Mouse (Mus musculus) forebrain, embryonic 12.5 days (tissue): ENCODE measurements around the gene 4933400A11Rik. TPM values are rescaled to one million over a fixed set of nuclear protein-coding genes. Genes with fewer than 3 reads are reported as not detected.

Experiments used
- ATAC-seq: fragments of 200-750 bp; cut with Nextera tagmentation; 2 replicates; pipeline ENCODE4 v1.8.0; 2017; ENCODE audit warnings: moderate TSS enrichment; ENCODE audit not compliant: low FRiP score
- H3K27ac ChIP-seq: fragments of 300-500 bp; sonication (generic); 2 replicates; pipeline ENCODE4 v1.5.1; 2016; ENCODE audit warnings: mild to moderate bottlenecking
- H3K27me3 ChIP-seq: fragments of 300-500 bp; sonication (generic); 2 replicates; pipeline ENCODE4 v1.6.1; 2016; ENCODE audit warnings: mild to moderate bottlenecking
- H3K36me3 ChIP-seq: fragments of 300-500 bp; sonication (generic); replicated peaks from 2 replicates; pipeline ENCODE4 v1.6.1; 2016; ENCODE audit warnings: mild to moderate bottlenecking
- H3K4me1 ChIP-seq: fragments of 300-500 bp; sonication (generic); 2 replicates; pipeline ENCODE4 v1.6.1; 2016
- H3K4me2 ChIP-seq: fragments of 300-500 bp; sonication (generic); 2 replicates; pipeline ENCODE4 v1.6.1; 2016; ENCODE audit warnings: mild to moderate bottlenecking, moderate library complexity
- H3K4me3 ChIP-seq: fragments of 300-500 bp; sonication (generic); replicated peaks from 2 replicates; pipeline ENCODE4 v1.5.1; 2016; ENCODE audit warnings: mild to moderate bottlenecking
- H3K9ac ChIP-seq: fragments of 300-500 bp; sonication (generic); 2 replicates; pipeline ENCODE4 v1.6.1; 2016; ENCODE audit warnings: mild to moderate bottlenecking
- H3K9me3 ChIP-seq: fragments of 300-500 bp; sonication (generic); 2 replicates; pipeline ENCODE4 v1.6.1; 2016
- WGBS: fragments of 180-500 bp; shearing (Covaris S2); methylation state at CpG from one replicate; pipeline ENCODE4 v1.1.7; 2016; 5-methylcytosine and 5-hydroxymethylcytosine counted together
- polyA plus RNA-seq: library from polyadenylated mRNA; unstranded; fragments of >200 nt; fragmentation: Nextera tagmentation; extraction: Ambion mirVana; gene quantifications from 2 replicates; pipeline ENCODE4 v1.2.1, GENCODE M21; 2016

The 4933400A11Rik gene
- 0.18 TPM in 1 of 2 replicates, not detected in the other for polyA plus RNA-seq

DNA sequence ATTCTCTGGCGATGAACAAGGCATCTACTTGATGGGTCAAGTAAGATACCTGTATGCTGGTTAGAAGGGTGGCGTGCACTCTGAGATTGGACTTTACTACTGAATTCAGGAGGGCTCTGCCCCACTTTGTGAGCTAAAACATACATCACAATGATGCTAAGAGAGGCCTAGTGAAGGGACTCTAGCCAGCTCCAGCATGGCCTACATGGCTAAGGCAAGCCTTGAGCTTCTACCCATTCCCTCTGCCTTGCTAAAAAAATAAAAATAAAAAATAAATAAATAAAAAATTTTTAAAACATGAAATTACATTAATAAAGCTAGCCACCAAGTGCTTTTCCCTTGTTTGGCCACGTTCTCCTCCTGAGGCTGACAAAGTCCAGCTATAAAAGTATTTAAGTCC, at the start of gene 4933400A11Rik:
Gene 4933400A11Rik (minus strand): TSS at position 101 of the 400 bp plus-strand sequence.
- peaks cover 29% of the 10 kb centered on the region for H3K27me3 ChIP-seq
- H3K36me3 ChIP-seq, result no peaks in the 10 kb centered on the region
- H3K4me2 ChIP-seq, result no peak within 1 kb of the TSS
- no peak for ATAC-seq
- H3K4me3 ChIP-seq, result no peak within 1 kb of the TSS
- H3K9ac ChIP-seq, result no peak within 1 kb of the TSS
- H3K9me3 ChIP-seq, result no peaks in the 10 kb centered on the region
- H3K4me1 ChIP-seq, result no peaks in the 10 kb centered on the region
- no peak within 1 kb of the TSS for H3K27ac ChIP-seq
- 84% methylated on average over 3 of the region's 3 CpGs for WGBS

DNA sequence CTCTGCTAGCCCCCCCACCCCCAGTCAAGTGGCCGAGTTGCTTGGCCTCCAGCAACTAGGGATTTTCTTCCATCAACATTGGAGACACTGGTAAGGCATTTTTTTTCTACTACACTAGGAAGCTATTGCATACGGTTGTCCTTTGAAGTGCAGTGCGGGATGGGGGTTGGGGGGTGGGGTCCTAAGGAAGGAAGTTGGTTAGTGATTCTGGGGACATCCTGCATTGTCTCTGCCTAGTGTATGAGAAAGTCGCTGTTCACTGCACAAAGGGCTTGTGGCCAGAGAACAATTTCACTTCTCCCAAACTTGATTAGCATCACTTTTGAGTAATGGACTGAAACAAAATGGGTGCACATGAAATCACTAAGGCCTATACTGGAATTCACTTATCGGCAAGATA, 48.7 kb upstream of the 4933400A11Rik start:
- H3K4me2 ChIP-seq, result peak overlapping the region; percentile 40
- H3K9ac ChIP-seq, result peak overlapping the region; percentile 17
- no peaks in the 10 kb centered on the region for H3K36me3 ChIP-seq
- 25% methylated on average over 5 of the region's 5 CpGs for WGBS
- peak; percentile 61; the same call in 1 of the 2 replicates for ATAC-seq
- H3K4me3 ChIP-seq, result peak overlapping the region; percentile 17; the same call in 1 of the 2 replicates
- H3K9me3 ChIP-seq, result no peaks in the 10 kb centered on the region
- peak overlapping the region; percentile 78 for H3K27ac ChIP-seq
- H3K27me3 ChIP-seq, result peaks cover 11% of the 10 kb centered on the region
- peaks cover 13% of the 10 kb centered on the region; the same call in 1 of the 2 replicates for H3K4me1 ChIP-seq

DNA sequence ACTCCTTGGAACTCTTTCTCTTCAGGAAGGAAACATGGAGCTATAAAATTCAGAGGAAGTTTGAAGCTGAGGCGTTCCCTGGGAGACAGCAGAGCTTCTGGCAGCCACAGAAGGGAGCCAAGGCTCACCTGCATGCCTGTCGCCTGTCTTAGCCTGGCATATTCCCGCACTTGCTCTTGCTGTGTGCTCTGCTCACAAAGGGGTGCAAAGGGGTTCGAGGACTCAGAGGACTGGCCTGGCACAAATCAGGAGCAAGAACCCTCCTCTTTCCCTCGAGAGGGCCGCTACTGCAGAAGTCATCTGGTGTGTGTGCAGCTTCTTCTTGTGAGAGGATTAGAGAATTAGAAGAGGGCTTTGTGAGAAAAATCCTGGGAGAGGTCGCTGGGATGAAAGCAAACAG, 48.3 kb upstream of the 4933400A11Rik start:
- Histone ChIP-seq H3K4me1 (peaks cover 13% of the 10 kb centered on the region; the same call in 1 of the 2 replicates), H3K36me3 (no peaks in the 10 kb centered on the region), H3K4me3 (peak overlapping the region; percentile 17), H3K9me3 (no peaks in the 10 kb centered on the region), H3K27me3 (peaks cover 11% of the 10 kb centered on the region), H3K27ac (peak overlapping the region; percentile 78), H3K4me2 (peak overlapping the region; percentile 40), H3K9ac (peak overlapping the region; percentile 17)
- peak; percentile 39; the same call in 1 of the 2 replicates for ATAC-seq
- WGBS, result 19% methylated on average over 7 of the region's 7 CpGs

DNA sequence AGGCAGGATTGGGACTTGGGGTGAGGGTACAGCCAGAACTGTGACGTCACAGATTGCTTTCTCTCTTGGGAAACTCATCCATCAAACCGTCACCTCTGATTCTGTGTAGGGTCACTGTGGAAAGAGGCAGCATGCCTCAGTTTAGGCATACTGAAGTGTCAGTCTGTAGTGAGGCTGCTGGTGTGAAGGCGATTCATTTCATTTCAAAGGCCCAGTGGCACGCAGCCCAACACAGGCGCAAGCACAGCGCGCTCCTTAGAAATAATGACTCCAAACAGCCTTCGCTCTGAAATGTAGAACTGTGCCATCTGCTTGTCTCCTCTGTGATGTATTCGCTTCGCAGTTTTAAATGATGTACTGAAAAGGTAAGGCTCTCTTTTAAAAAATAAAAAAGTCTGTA, 47.5 kb upstream of the 4933400A11Rik start:
- 48% methylated on average over 10 of the region's 10 CpGs for WGBS
- Histone ChIP-seq H3K4me3 (0 out of 2 replicates have a peak overlapping the region, but pooled peaks have one; percentile 1), H3K4me1 (peaks cover 13% of the 10 kb centered on the region; the same call in 1 of the 2 replicates), H3K9ac (no peak overlapping the region), H3K27me3 (peaks cover 12% of the 10 kb centered on the region), H3K4me2 (peak overlapping the region; percentile 13; the same call in 1 of the 2 replicates), H3K9me3 (no peaks in the 10 kb centered on the region), H3K36me3 (no peaks in the 10 kb centered on the region), H3K27ac (peak overlapping the region; percentile 53; the same call in 1 of the 2 replicates)
- ATAC-seq, result peak; percentile 78

DNA sequence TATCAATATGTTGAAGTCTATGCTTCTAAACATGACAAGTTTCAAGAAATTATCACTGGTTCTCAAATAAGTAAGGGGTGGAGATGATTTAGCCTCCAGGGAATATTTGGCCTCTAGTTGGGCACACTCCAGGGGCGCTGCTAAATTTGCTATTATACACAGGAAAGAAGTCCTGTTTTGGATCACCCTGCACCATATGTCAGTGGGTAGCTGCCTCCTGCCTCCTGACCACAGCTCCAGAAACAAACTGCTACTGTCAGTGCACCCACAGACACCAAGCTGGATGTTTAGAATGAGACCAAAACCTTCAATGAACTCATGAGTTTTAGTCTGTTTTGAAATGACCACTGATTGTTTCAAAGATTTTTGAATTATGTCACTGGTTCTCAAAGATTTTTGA, 34.2 kb upstream of the 4933400A11Rik start:
- no peak overlapping the region for H3K4me2 ChIP-seq
- 0 out of 2 replicates have a peak, but pooled peaks cover 4% of the 10 kb centered on the region for H3K27me3 ChIP-seq
- no peaks in the 10 kb centered on the region for H3K36me3 ChIP-seq
- WGBS, result 46% methylated on average over 1 of the region's 1 CpGs
- H3K9me3 ChIP-seq, result no peaks in the 10 kb centered on the region
- no peak overlapping the region for H3K27ac ChIP-seq
- no peaks in the 10 kb centered on the region for H3K4me1 ChIP-seq
- ATAC-seq, result no peak
- H3K4me3 ChIP-seq, result no peak overlapping the region
- H3K9ac ChIP-seq, result no peak overlapping the region

DNA sequence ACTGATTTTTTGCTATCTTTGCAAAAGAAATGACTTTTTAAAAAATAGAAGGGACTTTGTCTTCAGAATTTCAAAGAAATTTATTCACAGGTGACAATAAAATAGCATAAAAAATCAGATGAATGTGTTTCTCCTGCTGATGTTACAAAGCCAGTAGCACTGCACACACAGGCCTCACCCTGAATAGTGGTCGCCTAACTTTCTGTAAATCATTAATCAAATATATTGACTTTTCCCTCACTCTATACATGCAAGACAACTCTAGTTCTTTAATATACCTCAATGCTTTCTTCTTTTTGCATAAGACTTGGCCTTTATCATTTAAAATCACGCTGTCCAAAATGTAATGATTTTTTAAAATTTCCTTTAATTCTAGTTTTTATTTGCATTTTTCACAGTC, 32.3 kb upstream of the 4933400A11Rik start:
- Histone ChIP-seq H3K27ac (no peak overlapping the region), H3K4me3 (no peak overlapping the region), H3K27me3 (0 out of 2 replicates have a peak, but pooled peaks cover 4% of the 10 kb centered on the region), H3K36me3 (no peaks in the 10 kb centered on the region), H3K9me3 (no peaks in the 10 kb centered on the region), H3K9ac (no peak overlapping the region), H3K4me1 (no peaks in the 10 kb centered on the region), H3K4me2 (no peak overlapping the region)
- WGBS, result 85% methylated on average over 2 of the region's 2 CpGs
- ATAC-seq, result no peak

DNA sequence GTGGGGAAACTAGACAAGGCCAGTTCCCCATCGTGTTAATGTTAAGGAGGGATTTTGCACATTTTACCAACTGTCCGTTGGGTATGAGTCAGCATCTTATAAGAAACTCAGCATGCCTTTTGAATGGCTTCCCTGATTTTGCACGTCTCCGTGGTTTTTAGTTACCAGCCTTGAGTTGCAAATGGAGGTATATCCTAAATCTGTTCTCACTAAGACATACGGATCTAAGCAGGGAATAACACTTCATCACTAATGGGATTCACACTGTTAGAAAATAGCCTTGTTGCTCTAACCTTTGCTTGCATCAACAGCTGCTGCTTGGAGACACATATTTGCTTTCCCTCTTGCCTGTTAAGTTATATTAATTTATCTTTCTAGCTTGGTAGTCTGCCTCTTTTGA, 31.9 kb upstream of the 4933400A11Rik start:
- Histone ChIP-seq H3K36me3 (no peaks in the 10 kb centered on the region), H3K4me1 (no peaks in the 10 kb centered on the region), H3K9me3 (no peaks in the 10 kb centered on the region), H3K4me2 (no peak overlapping the region), H3K27me3 (0 out of 2 replicates have a peak, but pooled peaks cover 4% of the 10 kb centered on the region), H3K27ac (no peak overlapping the region), H3K4me3 (no peak overlapping the region), H3K9ac (no peak overlapping the region)
- WGBS, result 62% methylated on average over 5 of the region's 5 CpGs
- ATAC-seq, result no peak

DNA sequence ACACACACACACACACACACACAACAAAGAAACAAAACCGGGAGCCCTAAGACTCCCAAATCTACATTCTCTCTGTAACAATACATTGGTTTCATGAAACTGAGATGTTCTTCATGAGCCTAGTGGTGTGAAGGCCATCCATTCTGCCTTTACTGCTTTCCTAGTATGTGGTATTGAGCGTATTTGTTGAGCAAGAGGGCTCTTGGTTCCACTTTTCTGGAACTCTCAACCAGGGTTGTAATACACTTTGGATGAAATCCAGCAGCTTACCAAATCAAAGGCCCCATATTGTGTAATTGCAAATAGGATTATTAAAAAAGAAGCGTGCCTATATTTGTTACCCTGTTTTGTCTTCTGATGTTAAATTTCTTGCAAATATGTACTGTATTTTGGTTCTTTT, 28.3 kb upstream of the 4933400A11Rik start:
- H3K36me3 ChIP-seq, result no peaks in the 10 kb centered on the region
- 85% methylated on average over 3 of the region's 3 CpGs for WGBS
- peaks cover 4% of the 10 kb centered on the region; the same call in 1 of the 2 replicates for H3K27me3 ChIP-seq

DNA sequence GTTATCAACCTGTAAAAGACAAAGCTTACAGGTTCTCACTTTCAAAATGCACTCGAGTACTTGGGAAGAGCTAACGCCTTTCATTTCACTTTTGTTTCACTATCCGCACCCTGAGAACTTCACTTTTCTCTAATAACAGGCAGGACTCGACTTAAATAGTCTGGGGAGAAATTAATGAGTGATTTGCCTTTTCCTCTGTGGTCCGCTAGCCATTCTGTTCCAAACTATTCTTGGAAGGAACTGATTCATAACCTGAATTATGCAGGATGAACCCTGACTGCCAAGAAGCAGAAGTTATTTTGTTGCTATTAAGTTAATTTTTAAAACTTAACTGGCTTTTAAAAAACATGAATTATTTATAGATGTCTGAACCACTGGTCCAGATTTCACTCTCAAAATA, 26.4 kb upstream of the 4933400A11Rik start:
- Histone ChIP-seq H3K4me3 (no peak overlapping the region), H3K27ac (no peak overlapping the region), H3K9me3 (no peaks in the 10 kb centered on the region), H3K27me3 (peaks cover 3% of the 10 kb centered on the region), H3K36me3 (no peaks in the 10 kb centered on the region), H3K4me1 (no peaks in the 10 kb centered on the region), H3K4me2 (no peak overlapping the region), H3K9ac (no peak overlapping the region)
- ATAC-seq, result no peak
- 43% methylated on average over 5 of the region's 5 CpGs for WGBS

More for the DNA sequence above, 28.3 kb upstream of the 4933400A11Rik start:
- H3K9ac ChIP-seq, result no peak overlapping the region
- no peak overlapping the region for H3K27ac ChIP-seq
- no peak overlapping the region for H3K4me2 ChIP-seq
- H3K4me1 ChIP-seq, result no peaks in the 10 kb centered on the region
- ATAC-seq, result no peak
- H3K4me3 ChIP-seq, result no peak overlapping the region
- H3K9me3 ChIP-seq, result no peaks in the 10 kb centered on the region

DNA sequence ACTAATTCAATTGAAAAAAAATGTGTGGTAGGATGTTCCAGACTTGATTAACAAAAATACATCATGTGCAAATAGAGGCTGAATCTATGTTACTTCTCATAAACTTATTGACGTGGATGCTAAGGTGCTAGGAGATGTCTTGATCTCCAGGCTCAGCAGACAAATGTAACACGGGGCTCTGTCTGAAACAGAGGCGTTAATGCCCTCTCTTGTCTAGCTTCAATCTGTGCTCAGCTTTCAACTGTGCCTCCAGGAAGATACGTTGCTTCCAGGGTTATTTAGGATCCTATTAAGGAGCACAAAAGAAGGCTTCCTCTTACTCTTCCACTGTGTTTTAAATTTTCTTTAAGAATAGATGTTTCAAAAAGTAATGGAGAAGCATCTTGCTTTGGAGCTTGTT, 20.8 kb upstream of the 4933400A11Rik start:
- H3K4me1 ChIP-seq, result no peaks in the 10 kb centered on the region
- H3K9ac ChIP-seq, result no peak overlapping the region
- ATAC-seq, result 0 out of 2 replicates have a peak, but pooled peaks have one; percentile 49
- H3K4me3 ChIP-seq, result no peak overlapping the region
- H3K4me2 ChIP-seq, result no peak overlapping the region
- 23% methylated on average over 4 of the region's 4 CpGs for WGBS
- H3K9me3 ChIP-seq, result no peaks in the 10 kb centered on the region
- no peak overlapping the region for H3K27ac ChIP-seq
- peaks cover 3% of the 10 kb centered on the region for H3K27me3 ChIP-seq
- H3K36me3 ChIP-seq, result no peaks in the 10 kb centered on the region

DNA sequence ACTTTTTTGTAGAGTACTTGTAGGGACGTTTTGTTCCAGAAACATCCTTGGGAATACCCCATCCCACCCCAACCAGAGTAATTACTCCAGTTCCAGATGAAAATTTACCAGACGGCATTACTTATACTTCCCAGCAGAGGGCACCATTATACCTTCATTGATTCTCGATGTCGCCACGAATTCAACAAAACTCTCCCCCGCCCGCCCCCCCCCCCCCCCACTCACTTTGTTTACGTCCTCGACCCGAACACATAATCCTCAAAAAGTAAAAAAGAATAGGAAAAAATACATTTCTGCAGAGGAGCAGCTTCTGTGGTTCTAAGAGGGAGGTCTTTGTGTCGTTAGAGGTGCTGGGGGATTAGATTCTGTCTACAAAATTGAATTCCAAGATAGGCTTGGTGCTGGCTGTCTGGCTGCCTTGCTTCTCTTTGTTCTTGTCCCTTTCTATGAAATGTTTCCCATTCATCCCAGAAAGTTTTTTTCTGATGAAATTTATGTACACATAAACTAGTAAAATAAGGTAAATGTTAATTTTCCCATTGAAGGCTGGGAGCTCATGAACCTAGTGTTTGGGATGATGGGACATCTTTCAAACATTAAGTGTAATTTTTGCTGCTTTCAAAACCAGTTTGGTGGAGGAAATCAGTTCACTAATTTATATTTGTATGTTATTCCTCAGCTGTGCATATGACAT, 19.7 kb upstream of the 4933400A11Rik start:
- H3K4me3 ChIP-seq, result peak overlapping the region; percentile 28
- no peak; the same call in 1 of the 2 replicates for ATAC-seq
- peaks cover 9% of the 10 kb centered on the region for H3K27me3 ChIP-seq
- H3K9ac ChIP-seq, result peak overlapping the region; percentile 36; the same call in 1 of the 2 replicates
- peak overlapping the region; percentile 24; the same call in 1 of the 2 replicates for H3K4me2 ChIP-seq
- H3K9me3 ChIP-seq, result no peaks in the 10 kb centered on the region
- peak overlapping the region; percentile 59; the same call in 1 of the 2 replicates for H3K27ac ChIP-seq
- H3K36me3 ChIP-seq, result no peaks in the 10 kb centered on the region
- no peaks in the 10 kb centered on the region; the same call in 1 of the 2 replicates for H3K4me1 ChIP-seq
- 7% methylated on average over 11 of the region's 11 CpGs for WGBS

DNA sequence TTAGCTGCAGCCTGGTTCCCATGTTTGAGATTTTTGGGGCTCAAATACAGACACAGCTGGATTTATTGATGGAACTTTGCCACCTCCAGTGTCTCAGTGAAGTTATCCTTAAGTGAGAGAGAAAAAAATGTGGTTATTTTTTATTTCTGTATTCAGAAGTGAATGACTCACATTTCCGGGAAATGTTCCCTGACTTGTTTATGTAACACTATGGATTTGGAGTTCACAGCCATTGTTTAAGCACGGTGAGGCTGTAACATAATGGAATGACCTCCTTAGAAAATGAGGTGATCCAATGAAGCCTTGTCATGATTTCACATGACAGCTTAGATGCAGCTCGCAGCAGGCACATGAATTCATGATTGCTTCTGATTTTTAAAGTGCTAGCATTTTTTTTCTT, 17.7 kb upstream of the 4933400A11Rik start:
- 50% methylated on average over 3 of the region's 3 CpGs for WGBS
- H3K9ac ChIP-seq, result no peak overlapping the region
- H3K36me3 ChIP-seq, result no peaks in the 10 kb centered on the region
- H3K27me3 ChIP-seq, result peaks cover 14% of the 10 kb centered on the region
- H3K27ac ChIP-seq, result no peak overlapping the region
- H3K4me1 ChIP-seq, result peaks cover 5% of the 10 kb centered on the region; the same call in 1 of the 2 replicates
- H3K4me3 ChIP-seq, result no peak overlapping the region
- no peaks in the 10 kb centered on the region for H3K9me3 ChIP-seq
- ATAC-seq, result no peak
- H3K4me2 ChIP-seq, result no peak overlapping the region
